Mouse (Mus musculus) neutrophil, adult 5-6 weeks (primary cell): ENCODE measurements around the gene Glycam1. TPM values are rescaled to one million over a fixed set of nuclear protein-coding genes. Genes with fewer than 3 reads are reported as not detected.
A peak's percentile ranks its signal among the peaks of the same experiment; 100 is the strongest.
"Not testable (repeated sequence)": the region's sequence is repeated elsewhere in the genome, so short reads cannot be mapped to it uniquely, and the experiment has no call there.

ENCODE experiments used
- ATAC-seq: fragments of 151-379, 151-347 bp; 2 replicates; pipeline ENCODE4 v1.8.0; 2017; ENCODE audit warnings: mild to moderate bottlenecking, moderate TSS enrichment; ENCODE audit not compliant: insufficient number of reproducible peaks, poor library complexity, low FRiP score, severe bottlenecking; ENCODE audit errors: extremely low read depth
- total RNA-seq: library from RNA; stranded (forward); fragments of 200-1000 nt; gene quantifications from 2 replicates; pipeline ENCODE4 v1.2.3, GENCODE M21; 2017

Glycam1 gene
- total RNA-seq, result not detected in 2 replicates

GRCm38 (mm10) chr15:103564981-103565380, at the start of gene Glycam1:
Gene Glycam1, minus strand, starts transcription at chr15:103565081.
- ATAC-seq, result no peak

DNA sequence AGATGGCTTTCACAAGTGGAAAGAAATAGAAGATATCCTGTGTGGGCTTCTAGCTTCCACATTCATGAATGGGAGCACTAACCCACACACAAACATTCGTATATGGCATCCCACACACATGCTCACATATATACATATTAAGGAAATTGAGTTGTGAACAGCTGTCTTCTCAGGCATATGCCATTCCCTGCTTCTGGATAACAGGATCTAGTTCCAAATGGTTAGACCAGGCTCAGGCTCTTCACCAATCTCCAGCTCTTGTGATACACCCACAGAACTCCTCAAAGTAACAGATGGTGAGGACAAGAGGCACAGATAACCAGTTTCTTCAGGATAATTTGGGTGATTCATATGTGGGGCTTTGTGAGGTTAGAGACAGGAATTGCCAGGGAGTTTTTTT, 39.6 kb upstream of the Glycam1 start:
- no peak for ATAC-seq

DNA sequence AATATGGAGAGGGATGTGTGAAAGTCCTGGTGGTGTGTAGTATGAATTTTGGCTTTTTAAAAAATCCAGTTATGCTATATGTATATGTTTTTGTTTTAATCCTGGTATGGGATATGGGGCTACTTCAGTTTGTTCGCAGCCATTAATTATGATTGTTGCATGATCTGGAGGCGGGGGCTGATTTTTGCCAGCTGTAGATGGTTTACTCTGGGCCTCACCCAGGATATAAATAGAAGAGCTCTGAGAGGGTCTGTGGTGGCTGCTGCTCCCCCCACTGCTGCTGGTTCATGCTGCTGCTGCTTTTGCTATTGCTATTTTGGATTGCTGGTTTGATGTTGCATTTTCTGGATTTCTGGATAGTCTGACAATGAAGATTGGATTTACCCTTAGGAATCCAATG, 25.9 kb upstream of the Glycam1 start:
- no peak for ATAC-seq

GRCm38 (mm10) chr15:103587752-103588151, 22.9 kb upstream of the Glycam1 start:
- not testable (repeated sequence) for ATAC-seq

DNA sequence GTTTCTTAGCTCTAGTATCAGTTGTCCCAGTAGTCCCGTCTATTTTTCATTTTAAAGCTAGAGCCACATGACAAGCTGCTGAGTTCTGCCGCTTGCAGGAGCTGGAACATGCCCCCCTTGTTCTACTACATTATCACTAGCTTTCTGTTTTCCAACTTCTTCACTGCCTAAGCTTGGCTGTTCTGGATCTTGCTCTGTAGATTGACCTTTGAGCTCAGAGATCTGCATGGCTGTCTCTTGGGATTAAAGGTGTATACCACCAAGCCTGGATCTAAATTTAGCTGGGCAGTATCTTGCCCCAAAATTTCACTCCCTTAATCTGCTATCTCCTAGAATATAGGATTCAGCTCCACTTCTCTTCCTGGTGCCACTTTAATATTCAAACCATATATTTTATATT, 21.0 kb upstream of the Glycam1 start:
- no peak for ATAC-seq

DNA sequence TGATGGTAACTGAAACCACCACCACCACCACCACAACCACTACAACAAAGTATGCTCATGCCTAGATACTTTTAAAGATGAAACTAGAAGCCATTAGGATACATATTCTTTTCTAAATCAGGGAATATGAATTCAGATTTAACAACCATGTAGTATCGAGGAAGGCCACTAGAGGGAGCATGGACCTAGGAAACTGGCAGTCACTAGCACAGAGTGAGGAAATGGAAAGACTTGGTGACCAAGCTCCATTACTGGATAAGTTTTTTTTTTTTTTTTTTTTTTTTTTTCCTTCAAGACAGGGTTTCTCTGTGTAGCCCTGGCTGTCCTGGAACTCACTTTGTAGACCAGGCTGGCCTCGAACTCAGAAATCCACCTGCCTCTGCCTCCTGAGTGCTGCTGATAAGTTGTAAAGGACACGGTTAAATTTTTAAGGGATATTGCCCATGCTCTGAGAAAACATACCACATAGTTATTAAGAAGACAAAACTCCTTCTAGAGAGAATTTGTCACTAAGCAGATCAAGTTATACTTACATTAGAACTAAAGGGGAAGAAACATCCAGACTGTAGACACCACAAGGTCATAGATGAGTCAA, 12.7 kb downstream of the Glycam1 start:
- ATAC-seq, result peak; percentile 41; the same call in 1 of the 2 replicates

- no peak for ATAC-seq
Observed at GRCm38 (mm10) chr15:103551053-103551452, 13.8 kb downstream of the Glycam1 start.

- no peak for ATAC-seq
Observed at GRCm38 (mm10) chr15:103549475-103549874, 15.4 kb downstream of the Glycam1 start.

- no peak for ATAC-seq
Observed at GRCm38 (mm10) chr15:103547983-103548382, 16.9 kb downstream of the Glycam1 start.

- ATAC-seq, result no peak
Observed at GRCm38 (mm10) chr15:103542526-103542925, 22.4 kb downstream of the Glycam1 start.

- ATAC-seq, result no peak
Observed at GRCm38 (mm10) chr15:103540646-103541045, 24.2 kb downstream of the Glycam1 start.

DNA sequence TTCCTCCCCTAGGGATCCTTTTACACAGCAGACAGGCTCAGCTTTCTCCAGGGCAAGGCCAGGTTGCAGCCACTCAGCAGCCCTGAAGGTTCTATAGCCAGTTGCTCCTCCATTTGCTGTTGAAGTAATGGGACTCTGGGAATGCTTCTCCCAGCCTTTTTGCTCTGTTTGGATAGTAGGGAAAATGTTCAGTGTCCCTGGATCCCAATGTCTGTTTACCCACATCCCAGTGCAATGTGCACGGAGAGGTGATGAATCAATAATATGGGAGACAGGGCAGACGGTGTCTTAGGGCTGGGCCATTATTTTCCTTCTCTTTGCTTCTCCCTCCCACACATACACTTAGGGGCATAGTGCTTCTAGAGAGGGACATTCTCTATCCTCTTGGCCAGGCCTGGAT, 25.6 kb downstream of the Glycam1 start:
- no peak for ATAC-seq

- ATAC-seq, result no peak
Observed at GRCm38 (mm10) chr15:103537822-103538213, 27.1 kb downstream of the Glycam1 start, which contains the start of gene Ppp1r1a. Gene Ppp1r1a, minus strand, starts transcription at chr15:103538003.

- ATAC-seq, result no peak
Observed at GRCm38 (mm10) chr15:103537011-103537821, 27.7 kb downstream of the Glycam1 start.

- ATAC-seq, result no peak
Observed at GRCm38 (mm10) chr15:103536456-103536855, 28.4 kb downstream of the Glycam1 start.

DNA sequence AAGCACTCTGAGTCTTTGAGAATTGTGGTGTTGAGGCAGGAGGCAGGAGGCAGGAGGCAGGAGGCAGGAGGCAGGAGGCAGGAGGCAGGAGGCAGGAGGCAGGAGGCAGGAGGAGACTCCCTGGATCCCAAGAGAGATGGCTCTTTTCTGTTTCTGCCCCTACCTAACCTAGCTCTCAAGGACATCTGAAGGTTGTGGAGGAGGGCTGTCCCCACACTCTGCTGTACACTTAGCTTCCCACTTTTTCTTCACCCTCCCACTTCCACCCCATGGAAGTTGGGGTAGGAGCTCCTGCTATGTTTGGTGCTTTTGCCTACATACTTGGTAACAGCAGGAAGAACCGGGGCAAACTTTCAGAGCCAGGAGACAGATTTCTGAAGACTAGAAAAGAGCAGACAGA, 29.1 kb downstream of the Glycam1 start:
- ATAC-seq, result no peak

GRCm38 (mm10) chr15:103535030-103535429, 29.9 kb downstream of the Glycam1 start:
- ATAC-seq, result no peak

DNA sequence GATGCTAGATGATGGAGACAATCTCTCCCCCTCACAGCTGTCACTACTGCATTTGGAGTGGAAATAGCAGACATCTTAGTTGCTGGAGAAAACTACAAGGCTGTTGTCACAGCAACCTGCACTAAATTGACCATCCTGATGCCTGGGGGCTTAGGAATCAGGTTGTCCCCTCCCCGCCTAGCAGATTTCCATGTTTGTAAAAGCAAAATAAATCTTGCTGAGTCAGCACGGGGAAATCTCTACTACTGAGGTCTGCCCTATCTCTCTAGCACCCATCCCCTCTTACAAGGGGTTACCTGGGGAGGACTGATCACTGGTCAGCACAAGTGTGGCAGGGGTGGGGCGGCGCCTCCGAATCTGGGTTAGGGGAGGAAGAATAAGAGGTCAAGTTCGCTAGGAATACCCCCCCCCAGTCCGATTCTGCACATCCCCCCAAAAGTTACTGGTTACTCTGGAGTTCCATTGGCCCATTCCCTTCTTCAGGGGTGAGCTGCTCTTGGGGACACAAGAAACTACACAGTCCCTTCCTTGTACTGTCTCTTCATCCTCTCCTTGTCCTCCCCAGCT, 30.7 kb downstream of the Glycam1 start:
- ATAC-seq, result no peak

DNA sequence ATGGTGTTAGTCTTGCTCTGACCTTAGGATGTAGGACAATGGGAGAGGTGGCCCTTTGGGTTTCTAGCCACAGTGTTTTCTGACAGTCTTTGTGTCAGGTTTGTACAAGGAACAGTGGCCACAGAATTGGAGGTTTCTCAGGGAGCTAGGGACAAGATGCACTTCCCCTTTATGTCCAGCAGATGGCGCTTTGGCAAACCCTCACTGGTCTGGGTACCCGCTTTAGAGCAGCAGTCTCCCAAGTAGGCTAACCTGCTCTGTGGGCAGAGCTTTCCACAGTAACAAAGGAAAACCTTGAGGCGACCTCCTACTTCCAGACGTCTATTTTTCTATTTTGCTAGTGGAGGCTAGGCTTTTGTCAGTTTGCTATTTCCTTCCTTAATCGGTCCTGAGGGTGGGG, 34.5 kb downstream of the Glycam1 start:
- no peak for ATAC-seq

GRCm38 (mm10) chr15:103523156-103523555, 41.7 kb downstream of the Glycam1 start:
- ATAC-seq, result no peak
